Mouse (Mus musculus): ENCODE data around the gene Hcar2. TPM values are rescaled to one million over a fixed set of nuclear protein-coding genes. Genes with fewer than 3 reads are reported as not detected.

The Hcar2 gene
- polyA plus RNA-seq, 1 experiment from 2014 or later: not detected

- no peak overlapping the region for H3K27ac ChIP-seq
- WGBS: 84% methylated on average over 9 of the region's 9 CpGs
- ATAC-seq (ENCODE audit: low FRiP score): no peak
These were observed 44.6 kb downstream of the Hcar2 start for GRCm38 (mm10) chr5:123820501-123821263.

GRCm38 (mm10) chr5:123818941-123819577 is 46.2 kb downstream of the Hcar2 start:
- Histone ChIP-seq H3K36me3 (no peaks in the 10 kb centered on the region), H3K9ac (no peak overlapping the region), H3K27ac (no peak overlapping the region), H3K4me3 (no peak overlapping the region), H3K4me2 (no peak overlapping the region), H3K4me1 (replicated peaks) (0 out of 2 replicates have a peak, but pooled peaks cover 9% of the 10 kb centered on the region), H3K27me3 (no peaks in the 10 kb centered on the region), H3K9me3 (no peaks in the 10 kb centered on the region)
- WGBS: 93% methylated on average over 19 of the region's 19 CpGs
- ATAC-seq (ENCODE audit: low FRiP score): no peak

More at GRCm38 (mm10) chr5:123820501-123821263, 44.6 kb downstream of the Hcar2 start:
- Histone ChIP-seq H3K27me3 (no peaks in the 10 kb centered on the region), H3K9me3 (no peaks in the 10 kb centered on the region), H3K36me3 (no peaks in the 10 kb centered on the region), H3K4me2 (no peak overlapping the region), H3K4me1 (replicated peaks) (0 out of 2 replicates have a peak, but pooled peaks cover 9% of the 10 kb centered on the region), H3K4me3 (no peak overlapping the region), H3K9ac (no peak overlapping the region)

- Histone ChIP-seq H3K9ac (no peak overlapping the region), H3K4me2 (no peak overlapping the region), H3K4me1 (replicated peaks) (no peaks in the 10 kb centered on the region), H3K27ac (no peak overlapping the region), H3K36me3 (no peaks in the 10 kb centered on the region), H3K27me3 (no peaks in the 10 kb centered on the region), H3K9me3 (no peaks in the 10 kb centered on the region), H3K4me3 (no peak overlapping the region)
- ATAC-seq (ENCODE audit: low FRiP score): no peak
- 94% methylated on average over 7 of the region's 7 CpGs for WGBS
These were observed 48.4 kb downstream of the Hcar2 start for GRCm38 (mm10) chr5:123816891-123817290.

Other genes starting within 250 kb of the Hcar2 start
- 80.2 and 84.8 TPM in 2 replicates for gene Clip1, start 180.9 kb downstream of the Hcar2 start, polyA plus RNA-seq (2015; fragmentation: Nextera tagmentation; extraction: Ambion mirVana)
- 68.7 and 70.7 TPM in 2 replicates for gene Zcchc8, start 144.4 kb downstream of the Hcar2 start, polyA plus RNA-seq (2015; fragmentation: Nextera tagmentation; extraction: Ambion mirVana)
- 169 and 177 TPM in 2 replicates for gene Rsrc2, start 116.1 kb downstream of the Hcar2 start, polyA plus RNA-seq (2015; fragmentation: Nextera tagmentation; extraction: Ambion mirVana)
- gene Kntc1, start 115.8 kb downstream of the Hcar2 start, polyA plus RNA-seq (2015; fragmentation: Nextera tagmentation; extraction: Ambion mirVana): 7.2 and 7.4 TPM in 2 replicates
- gene Hcar1, start 14.5 kb upstream of the Hcar2 start, polyA plus RNA-seq (2015; fragmentation: Nextera tagmentation; extraction: Ambion mirVana): 0.34 and 0.39 TPM in 2 replicates
- 143 and 146 TPM in 2 replicates for gene Denr, start 41.7 kb upstream of the Hcar2 start, polyA plus RNA-seq (2015; fragmentation: Nextera tagmentation; extraction: Ambion mirVana)
- 5.6 and 5.8 TPM in 2 replicates for gene Gm43518, start 61.9 kb upstream of the Hcar2 start, polyA plus RNA-seq (2015; fragmentation: Nextera tagmentation; extraction: Ambion mirVana)
- 6.2 and 7.8 TPM in 2 replicates for gene Ccdc62, start 65.2 kb upstream of the Hcar2 start, polyA plus RNA-seq (2015; fragmentation: Nextera tagmentation; extraction: Ambion mirVana)
- gene Hip1r, start 108.1 kb upstream of the Hcar2 start, polyA plus RNA-seq (2015; fragmentation: Nextera tagmentation; extraction: Ambion mirVana): 21.4 and 25.5 TPM in 2 replicates
- 79.3 and 84.7 TPM in 2 replicates for gene Vps37b, start 166.8 kb upstream of the Hcar2 start, polyA plus RNA-seq (2015; fragmentation: Nextera tagmentation; extraction: Ambion mirVana)
- gene Abcb9, start 230.3 kb upstream of the Hcar2 start, polyA plus RNA-seq (2015; fragmentation: Nextera tagmentation; extraction: Ambion mirVana): 7.1 and 8.3 TPM in 2 replicates
- gene Ogfod2, start 246.8 kb upstream of the Hcar2 start, polyA plus RNA-seq (2015; fragmentation: Nextera tagmentation; extraction: Ambion mirVana): 29.4 and 34.0 TPM in 2 replicates

All from hindbrain, embryonic 13.5 days (tissue).